Mouse (Mus musculus) B cell, adult 2 months (primary cell): Measurements from ENCODE around the gene Tmem238.
"Not testable (repeated sequence)": the region's sequence is repeated elsewhere in the genome, so short reads cannot be mapped to it uniquely, and the experiment has no call there.

Experiments used
- DNase-seq, 2 experiments: peaks; one replicate each; pipeline ENCODE4 v3.0.0; 2022

The Tmem238 gene

GRCm38 (mm10) chr7:4789436-4789935 is at the start of gene Tmem238:
TSS of gene Tmem238 (minus strand) at chr7:4789656.
- peak; percentile 32 to 56 for DNase-seq

- no peak for DNase-seq
Observed at GRCm38 (mm10) chr7:4837639-4838038, 48.2 kb upstream of the Tmem238 start.

- DNase-seq: peak; percentile 76 to 79
Observed at GRCm38 (mm10) chr7:4836351-4836792, 46.9 kb upstream of the Tmem238 start.

GRCm38 (mm10) chr7:4835631-4836327 is 46.3 kb upstream of the Tmem238 start:
- peak; percentile 34 to 35 for DNase-seq

- no peak for DNase-seq
Observed at GRCm38 (mm10) chr7:4830476-4830875, 41.0 kb upstream of the Tmem238 start.

GRCm38 (mm10) chr7:4825365-4825764 is 35.9 kb upstream of the Tmem238 start:
- no peak for DNase-seq

GRCm38 (mm10) chr7:4822162-4822907 is 32.9 kb upstream of the Tmem238 start:
- no peak for DNase-seq

GRCm38 (mm10) chr7:4821690-4822089 is 32.2 kb upstream of the Tmem238 start:
- DNase-seq: no peak

GRCm38 (mm10) chr7:4820925-4821324 is 31.5 kb upstream of the Tmem238 start:
- not testable (repeated sequence) for DNase-seq

GRCm38 (mm10) chr7:4816559-4816958 is 27.1 kb upstream of the Tmem238 start:
- DNase-seq: no peak

GRCm38 (mm10) chr7:4813105-4813791 is 23.8 kb upstream of the Tmem238 start:
- DNase-seq: peak in 1 of 2 experiments; percentile 6

GRCm38 (mm10) chr7:4812303-4813104 is 23.0 kb upstream of the Tmem238 start, which contains the start of gene Ube2s:
TSS of gene Ube2s (minus strand) at chr7:4812590.
- peak; percentile 98 for DNase-seq

GRCm38 (mm10) chr7:4811842-4812302 is 22.4 kb upstream of the Tmem238 start:
- no peak for DNase-seq

GRCm38 (mm10) chr7:4811131-4811530 is 21.7 kb upstream of the Tmem238 start:
- DNase-seq: not testable (repeated sequence)

- DNase-seq: peak; percentile 55 to 62
Observed at GRCm38 (mm10) chr7:4806716-4807115, 17.3 kb upstream of the Tmem238 start.

GRCm38 (mm10) chr7:4802247-4802646 is 12.8 kb upstream of the Tmem238 start:
- no peak for DNase-seq

GRCm38 (mm10) chr7:4795767-4796433 is 6.4 kb upstream of the Tmem238 start:
- DNase-seq: peak; percentile 49 to 51

- no peak for DNase-seq
Observed at GRCm38 (mm10) chr7:4794631-4795168, 5.2 kb upstream of the Tmem238 start.

- no peak for DNase-seq
Observed at GRCm38 (mm10) chr7:4793674-4794073, 4.2 kb upstream of the Tmem238 start.

- peak; percentile 23 to 27 for DNase-seq
Observed at GRCm38 (mm10) chr7:4793248-4793647, 3.8 kb upstream of the Tmem238 start.
